Mouse (Mus musculus) adrenal gland, adult (tissue): ENCODE measurements at regions not wholly inside any gene's neighbourhood (a gene's known extent, or its start where the extent isn't known, plus 50 kb on each side); places are given as distances from the start of the nearest gene placed in this dataset.
A peak's percentile ranks its signal among the peaks of the same experiment; 100 is the strongest.
"Not testable (repeated sequence)": the region's sequence is repeated elsewhere in the genome, so short reads cannot be mapped to it uniquely, and the experiment has no call there.

Experiments used
- DNase-seq, 2 experiments: peaks; one replicate each; pipeline ENCODE4 v3.0.0; 2022 to 2023; ENCODE audit warnings: low spot score in 1 of 2; ENCODE audit not compliant: inconsistent age in 2 of 2

GRCm38 (mm10) chr14:33691690-33692089 is 102.7 kb downstream of the Ptpn20 start:
- DNase-seq, result peak; percentile 76 to 90

- no peak for DNase-seq
These were observed 105.2 kb downstream of the Ptpn20 start for GRCm38 (mm10) chr14:33694224-33694623.

- DNase-seq, result peak; percentile 68 to 90
These were observed 106.5 kb downstream of the Ptpn20 start for GRCm38 (mm10) chr14:33695362-33695982.

GRCm38 (mm10) chr14:33696817-33697216 is 107.8 kb downstream of the Ptpn20 start:
- peak in 1 of 2 experiments; percentile 19 for DNase-seq

GRCm38 (mm10) chr14:33699777-33700438 is 110.9 kb downstream of the Ptpn20 start:
- peak in 1 of 2 experiments; percentile 67 for DNase-seq

GRCm38 (mm10) chr14:33707661-33708297 is 118.8 kb downstream of the Ptpn20 start:
- DNase-seq, result no peak

GRCm38 (mm10) chr14:33708298-33708665 is 119.3 kb downstream of the Ptpn20 start:
- no peak for DNase-seq

GRCm38 (mm10) chr14:33712458-33712857 is 123.5 kb downstream of the Ptpn20 start:
- no peak for DNase-seq

GRCm38 (mm10) chr14:33719651-33720050 is 130.6 kb downstream of the Ptpn20 start:
- peak in 1 of 2 experiments; percentile 37 for DNase-seq

GRCm38 (mm10) chr14:33722379-33723145 is 133.6 kb downstream of the Ptpn20 start:
- DNase-seq, result not testable (repeated sequence)

GRCm38 (mm10) chr14:33726500-33726899 is 137.5 kb downstream of the Ptpn20 start:
- DNase-seq, result no peak

- DNase-seq, result no peak
These were observed 140.3 kb downstream of the Ptpn20 start for GRCm38 (mm10) chr14:33729115-33729884.

GRCm38 (mm10) chr14:33732698-33733097 is 143.7 kb downstream of the Ptpn20 start:
- DNase-seq, result no peak

GRCm38 (mm10) chr14:33734446-33735043 is 145.5 kb downstream of the Ptpn20 start:
- peak in 1 of 2 experiments; percentile 58 for DNase-seq

GRCm38 (mm10) chr14:33735653-33736052 is 146.6 kb downstream of the Ptpn20 start:
- no peak for DNase-seq

GRCm38 (mm10) chr14:33746181-33746580 is 157.2 kb downstream of the Ptpn20 start:
- DNase-seq, result peak in 1 of 2 experiments; percentile 54

- no peak for DNase-seq
These were observed 163.7 kb upstream of the Gdf10 start for GRCm38 (mm10) chr14:33759656-33760055.

GRCm38 (mm10) chr14:33763641-33764046 is 159.7 kb upstream of the Gdf10 start:
- DNase-seq, result no peak

- no peak for DNase-seq
These were observed 157.6 kb upstream of the Gdf10 start for GRCm38 (mm10) chr14:33765767-33766166.

- no peak for DNase-seq
These were observed 151.0 kb upstream of the Gdf10 start for GRCm38 (mm10) chr14:33772374-33772773.
